ENCODE assay signal across 8 mouse cellular contexts in genomic region chr19:3322261-3322969, GRCm38 (mm10). TPM values are rescaled to one million over a fixed set of nuclear protein-coding genes. Genes with fewer than 3 reads are reported as not detected.
DNase-seq lines count a peak whose midpoint lies in the region; ATAC-seq and TF ChIP-seq lines count a peak whose summit lies in the region.

Cpt1a (plus strand) TSS chr19:3322334.

- peak; percentile 73 for TF ChIP-seq CTCF in liver, postnatal 0 days (IDR thresholded peaks at IDR 0.05; ENCODE audit: low read depth)

- peaks cover 24% of the 10 kb centered on the region for H3K4me1 ChIP-seq in heart, embryonic 16.5 days (ENCODE audit: control insufficient read depth, insufficient read depth, low read length)
- peaks cover 46% of the 10 kb centered on the region for H3K4me1 ChIP-seq in liver, postnatal 0 days (ENCODE audit: insufficient read depth)
- H3K4me1 ChIP-seq in neural tube, embryonic 13.5 days (replicated peaks), result peaks cover 50% of the 10 kb centered on the region

- WGBS in heart, embryonic 16.5 days, result 2% methylated on average over 26 of the region's 26 CpGs
- 4% methylated on average over 26 of the region's 26 CpGs for WGBS in liver, postnatal 0 days (ENCODE audit: insufficient replicate concordance)
- 5% methylated on average over 26 of the region's 26 CpGs for WGBS in neural tube, embryonic 13.5 days

- no peaks in the 10 kb centered on the region for H3K36me3 ChIP-seq in heart, embryonic 16.5 days (ENCODE audit: control insufficient read depth, insufficient read depth)
- H3K36me3 ChIP-seq in liver, postnatal 0 days (replicated peaks; ENCODE audit: insufficient read depth, low read length), result no peaks in the 10 kb centered on the region
- H3K36me3 ChIP-seq in neural tube, embryonic 13.5 days, result no peaks in the 10 kb centered on the region

- H3K9me3 ChIP-seq in heart, embryonic 16.5 days (replicated peaks; ENCODE audit: control insufficient read depth, low read length), result 0 out of 2 replicates have a peak, but pooled peaks cover 2% of the 10 kb centered on the region
- H3K9me3 ChIP-seq in liver, postnatal 0 days (ENCODE audit: low read length), result no peaks in the 10 kb centered on the region
- no peaks in the 10 kb centered on the region for H3K9me3 ChIP-seq in neural tube, embryonic 13.5 days

- peak within 1 kb of the TSS; percentile 99 for H3K27ac ChIP-seq in heart, embryonic 16.5 days (ENCODE audit: low read length)
- peak within 1 kb of the TSS; percentile 95 for H3K27ac ChIP-seq in liver, postnatal 0 days (ENCODE audit: low read depth)
- no peak within 1 kb of the TSS for H3K27ac ChIP-seq in neural tube, embryonic 13.5 days (replicated peaks)

- no peak for TF ChIP-seq EP300 in liver, postnatal 0 days (IDR thresholded peaks at IDR 0.05; ENCODE audit: low read depth)

- H3K9ac ChIP-seq in heart, embryonic 16.5 days (ENCODE audit: low read length), result peak within 1 kb of the TSS; percentile 87
- peak within 1 kb of the TSS; percentile 82 for H3K9ac ChIP-seq in liver, postnatal 0 days (replicated peaks)
- peak within 1 kb of the TSS; percentile 73 for H3K9ac ChIP-seq in neural tube, embryonic 13.5 days

- H3K4me2 ChIP-seq in heart, embryonic 16.5 days (ENCODE audit: low read depth, low read length), result peak within 1 kb of the TSS; percentile 93
- H3K4me2 ChIP-seq in liver, postnatal 0 days (ENCODE audit: low read depth, low read length), result peak within 1 kb of the TSS; percentile 82
- H3K4me2 ChIP-seq in neural tube, embryonic 13.5 days, result peak within 1 kb of the TSS; percentile 82

- peak within 1 kb of the TSS; percentile 86 for H3K4me3 ChIP-seq in heart, embryonic 16.5 days (ENCODE audit: low read length)
- peak within 1 kb of the TSS; percentile 71 for H3K4me3 ChIP-seq in liver, postnatal 0 days (ENCODE audit: low read depth, low read length)
- H3K4me3 ChIP-seq in neural tube, embryonic 13.5 days, result peak within 1 kb of the TSS; percentile 51

- DNase-seq in CD8-positive naive resting alpha-beta T cell, adult 2 months (ENCODE audit: low read depth in 2 of 2, low spot score in 2 of 2), result peak; percentile 40 to 52
- peak; percentile 67 for DNase-seq in adrenal gland, adult 8-10 months
- peak; percentile 56 to 78 for DNase-seq in kidney, postnatal 25 days
- peak; percentile 68 for DNase-seq in liver, postnatal 0 days
- DNase-seq in thymus, postnatal 25 days, result peak; percentile 73

- H3K27me3 ChIP-seq in heart, embryonic 16.5 days (ENCODE audit: control insufficient read depth, insufficient read depth, low read length), result no peaks in the 10 kb centered on the region
- no peaks in the 10 kb centered on the region for H3K27me3 ChIP-seq in liver, postnatal 0 days (ENCODE audit: insufficient read depth, low read length)
- peaks cover 64% of the 10 kb centered on the region for H3K27me3 ChIP-seq in neural tube, embryonic 13.5 days

- ATAC-seq in erythroblast, adult 5-6 weeks (replicated peaks; ENCODE audit: low FRiP score, poor library complexity, severe bottlenecking), result peak; percentile 60
- peak; percentile 7; the same call in 1 of the 2 replicates for ATAC-seq in heart, embryonic 16.5 days (replicated peaks; ENCODE audit: extremely low read depth, insufficient read depth, low FRiP score)
- ATAC-seq in liver, postnatal 0 days, result no peak
- ATAC-seq in neural tube, embryonic 13.5 days (ENCODE audit: low read depth), result no peak

RNA-seq across cellular contexts. Expression of gene Cpt1a, which starts in this region (rescaled TPM):
- total RNA-seq in adrenal gland, adult 8-10 months (2022), result 100 to 1,000 TPM; 255 to 425 (median 320) TPM
- total RNA-seq in erythroblast, adult 5-6 weeks (2015; ENCODE audit: low replicate concordance), result 11.0 and 15.0 TPM in 2 replicates
- total RNA-seq in erythroblast, adult 5-6 weeks (2017; ENCODE audit: low replicate concordance), result 11.4 and 19.5 TPM in 2 replicates
- polyA plus RNA-seq in heart, embryonic 16.5 days (2015; fragmentation: Nextera tagmentation; extraction: Ambion mirVana), result 34.6 and 37.1 TPM in 2 replicates
- polyA plus RNA-seq in liver, postnatal 0 days (2015; fragmentation: Nextera tagmentation; extraction: Ambion mirVana), result 139 and 140 TPM in 2 replicates
- polyA plus RNA-seq in neural tube, embryonic 13.5 days (2015; fragmentation: Nextera tagmentation; extraction: Ambion mirVana), result 16.1 and 19.3 TPM in 2 replicates

Comparison
In these comparisons a context has a peak if more than half of its experiments do, and no peak if none do; other contexts are left out.
1. RNA of gene Cpt1a (total RNA-seq): 255 to 425 TPM in adrenal gland, adult 8-10 months; 11.0 to 19.5 TPM in erythroblast, adult 5-6 weeks; every median in the first group is over 10 times any median in the second.
2. ATAC-seq: peak in erythroblast, adult 5-6 weeks (single experiment) and heart, embryonic 16.5 days (single experiment); none in liver, postnatal 0 days (single experiment) and neural tube, embryonic 13.5 days (single experiment).
3. Peak in every context shown above with its lines, with median percentiles within 50 percentile points of each other: DNase-seq, H3K4me2 ChIP-seq, H3K4me3 ChIP-seq and H3K9ac ChIP-seq.